ENCODE assay signal across 8 mouse cellular contexts in the genomic region with DNA sequence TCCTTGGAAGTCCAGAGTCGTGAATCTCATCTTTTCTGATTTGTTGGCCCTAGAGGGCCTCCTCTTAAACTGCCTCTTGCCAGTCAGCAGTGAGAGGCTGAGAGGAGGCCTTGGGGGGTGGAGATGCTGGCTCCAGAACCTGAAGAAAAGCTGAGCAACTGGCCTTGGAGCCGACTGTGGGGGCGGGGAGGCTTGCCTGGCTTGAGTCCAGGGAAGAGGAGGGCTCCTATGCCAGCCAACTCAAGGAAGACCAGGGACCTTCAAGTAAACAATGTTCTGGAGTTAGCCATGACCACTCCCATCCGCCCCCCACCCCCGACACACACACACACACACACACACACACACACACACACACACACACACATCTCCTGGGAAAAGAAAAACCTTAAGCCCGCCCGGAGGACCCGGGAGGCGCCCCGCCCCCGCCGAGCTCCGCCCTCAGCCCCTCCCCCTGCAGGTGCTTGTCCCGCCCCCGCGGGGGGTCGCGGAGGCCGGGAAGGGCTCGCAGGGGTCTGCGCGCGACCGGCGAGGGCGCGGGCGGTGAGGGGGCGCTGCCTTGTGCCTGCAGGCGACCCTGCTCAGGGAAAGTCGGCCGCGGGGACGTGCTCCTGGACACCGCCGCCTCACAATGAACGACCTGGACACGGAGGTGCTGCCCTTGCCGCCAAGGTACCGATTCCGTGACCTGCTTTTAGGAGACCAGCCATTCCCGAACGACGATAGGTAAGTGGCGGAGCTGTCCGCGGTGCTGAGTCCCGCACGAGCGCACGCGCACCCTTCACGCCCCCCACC. TPM values are rescaled to one million over a fixed set of nuclear protein-coding genes. Genes with fewer than 3 reads are reported as not detected.
DNase-seq lines count a peak whose midpoint lies in the region; ATAC-seq and TF ChIP-seq lines count a peak whose summit lies in the region.
"Had no signal": no experiment of that assay in that cellular context is flagged by ENCODE, and none has a peak within 500 bp of the region (broad histone marks: within the 10 kb centered on the region; RNA-seq: fewer than 3 reads in every experiment).

A gene (plus strand): TSS at position 398 of the 795 bp plus-strand sequence.

- no peak within 1 kb of the TSS for H3K27ac ChIP-seq in embryonic facial prominence, embryonic 14.5 days (replicated peaks; ENCODE audit: low read depth, low read length)
- H3K27ac ChIP-seq in hindbrain, embryonic 16.5 days (ENCODE audit: low read depth, low read length) = no peak within 1 kb of the TSS; the same call in 1 of the 2 replicates
- no peak within 1 kb of the TSS for H3K27ac ChIP-seq in midbrain, embryonic 12.5 days (replicated peaks)
- no peak within 1 kb of the TSS for H3K27ac ChIP-seq in testis, adult 2 months (ENCODE audit: control insufficient read depth, insufficient read depth, low read depth, low read length)

- peaks cover 11% of the 10 kb centered on the region for H3K4me1 ChIP-seq in embryonic facial prominence, embryonic 14.5 days (ENCODE audit: control insufficient read depth, insufficient read depth, low read length)
- peaks cover 27% of the 10 kb centered on the region for H3K4me1 ChIP-seq in hindbrain, embryonic 16.5 days (ENCODE audit: control insufficient read depth, insufficient read depth, low read depth, low read length)
- H3K4me1 ChIP-seq in midbrain, embryonic 12.5 days = peaks cover 21% of the 10 kb centered on the region
- peaks cover 27% of the 10 kb centered on the region for H3K4me1 ChIP-seq in testis, adult 2 months (ENCODE audit: control insufficient read depth, insufficient read depth, low read length)

- WGBS in embryonic facial prominence, embryonic 14.5 days = 2% methylated on average over 36 of the region's 53 CpGs
- WGBS in hindbrain, embryonic 16.5 days = under 1% methylated on average over 41 of the region's 53 CpGs
- WGBS in midbrain, embryonic 12.5 days = under 1% methylated on average over 48 of the region's 53 CpGs

- H3K4me3 ChIP-seq in embryonic facial prominence, embryonic 14.5 days (ENCODE audit: low read depth, low read length) = peak within 1 kb of the TSS; percentile 41
- peak within 1 kb of the TSS; percentile 59 for H3K4me3 ChIP-seq in hindbrain, embryonic 16.5 days (ENCODE audit: low read length)
- peak within 1 kb of the TSS; percentile 58 for H3K4me3 ChIP-seq in midbrain, embryonic 12.5 days
- peak within 1 kb of the TSS; percentile 80 for H3K4me3 ChIP-seq in testis, adult 2 months (ENCODE audit: control insufficient read depth, low read depth, low read length)
- H3K4me3 ChIP-seq: erythroblast, embryonic 14.5 days had no signal

- TF ChIP-seq POLR2A in testis, adult 2 months (IDR thresholded peaks at IDR 0.05; ENCODE audit: control insufficient read depth, low read depth, low read length) = no peak

- peak; percentile 24; the same call in 1 of the 2 replicates for ATAC-seq in embryonic facial prominence, embryonic 14.5 days (ENCODE audit: low read depth)
- ATAC-seq in hindbrain, embryonic 16.5 days = peak; percentile 47; the same call in 1 of the 2 replicates
- peak; percentile 41; the same call in 1 of the 2 replicates for ATAC-seq in midbrain, embryonic 12.5 days (ENCODE audit: low FRiP score, low read depth)

- H3K9me3 ChIP-seq in embryonic facial prominence, embryonic 14.5 days (ENCODE audit: control insufficient read depth, low read length) = no peaks in the 10 kb centered on the region
- H3K9me3 ChIP-seq in hindbrain, embryonic 16.5 days (ENCODE audit: control insufficient read depth, low read length) = no peaks in the 10 kb centered on the region
- H3K9me3 ChIP-seq in midbrain, embryonic 12.5 days = no peaks in the 10 kb centered on the region

- H3K4me2 ChIP-seq in embryonic facial prominence, embryonic 14.5 days (ENCODE audit: low read depth, low read length) = peak within 1 kb of the TSS; percentile 90
- H3K4me2 ChIP-seq in hindbrain, embryonic 16.5 days (ENCODE audit: low read length) = peak within 1 kb of the TSS; percentile 97
- H3K4me2 ChIP-seq in midbrain, embryonic 12.5 days (replicated peaks) = peak within 1 kb of the TSS; percentile 99

- 0 out of 2 replicates have a peak within 1 kb of the TSS, but pooled peaks have one; percentile 42 for H3K9ac ChIP-seq in embryonic facial prominence, embryonic 14.5 days (ENCODE audit: low read depth, low read length)
- peak within 1 kb of the TSS; percentile 65 for H3K9ac ChIP-seq in hindbrain, embryonic 16.5 days (ENCODE audit: low read depth, low read length)
- H3K9ac ChIP-seq in midbrain, embryonic 12.5 days (replicated peaks) = peak within 1 kb of the TSS; percentile 62

- no peaks in the 10 kb centered on the region for H3K36me3 ChIP-seq in embryonic facial prominence, embryonic 14.5 days (ENCODE audit: control insufficient read depth, insufficient read depth, low read length)
- no peaks in the 10 kb centered on the region for H3K36me3 ChIP-seq in hindbrain, embryonic 16.5 days (ENCODE audit: control insufficient read depth, insufficient read depth, low read length)
- no peaks in the 10 kb centered on the region for H3K36me3 ChIP-seq in midbrain, embryonic 12.5 days
- no peaks in the 10 kb centered on the region for H3K36me3 ChIP-seq in testis, adult 2 months (ENCODE audit: control insufficient read depth, insufficient read depth, low read length)

- H3K27me3 ChIP-seq in embryonic facial prominence, embryonic 14.5 days (replicated peaks; ENCODE audit: control insufficient read depth, insufficient read depth, low read length) = peaks cover 21% of the 10 kb centered on the region
- no peaks in the 10 kb centered on the region for H3K27me3 ChIP-seq in hindbrain, embryonic 16.5 days (replicated peaks; ENCODE audit: control insufficient read depth, insufficient read depth, low read length)
- peaks cover 66% of the 10 kb centered on the region for H3K27me3 ChIP-seq in midbrain, embryonic 12.5 days
- H3K27me3 ChIP-seq in testis, adult 2 months (ENCODE audit: control insufficient read depth, insufficient read depth, low read length) = no peaks in the 10 kb centered on the region

- no peak for TF ChIP-seq CTCF in testis, adult 2 months (IDR thresholded peaks at IDR 0.05; ENCODE audit: control insufficient read depth, insufficient read depth, insufficient replicate concordance, low read depth, low read length)

- intact Hi-C loops in left cerebral cortex, postnatal 36 days (cut with DNase I) = loop anchor here (2.0 kb wide), 2 partner anchors 27 to 119 kb away; a partner anchor contains a TSS

- DNase-seq in Muller cell, postnatal 12 days (ENCODE audit: inconsistent ontology term) = peak; percentile 46
- DNase-seq in adrenal gland, adult 2 months = peak; percentile 73
- DNase-seq in embryonic facial prominence, embryonic 14.5 days (ENCODE audit: low spot score) = peak; percentile 39
- DNase-seq in left cerebral cortex, postnatal 36 days (ENCODE audit: low spot score in 2 of 2) = peak in 1 of 2 experiments; percentile 49

RNA-seq across cellular contexts. Expression of the gene that starts here (rescaled TPM):
- total RNA-seq in adrenal gland, adult 2 months (2021) = 1 to 10 TPM; 1.9 to 2.9 TPM
- polyA plus RNA-seq in adrenal gland, adult 2 months (2012; rRNA removed) = 11.8 and 21.4 TPM in 2 replicates
- 0.47 and 0.83 TPM in 2 replicates for polyA plus RNA-seq in embryonic facial prominence, embryonic 14.5 days (2014; fragmentation: Nextera tagmentation; extraction: Ambion mirVana)
- polyA plus RNA-seq in hindbrain, embryonic 16.5 days (2015; fragmentation: Nextera tagmentation; extraction: Ambion mirVana) = 21.2 and 27.4 TPM in 2 replicates
- 100 to 1,000 TPM; 100 to 155 TPM for total RNA-seq in left cerebral cortex, postnatal 36 days (2021)
- polyA plus RNA-seq in midbrain, embryonic 12.5 days (2016; fragmentation: Nextera tagmentation; extraction: Ambion mirVana) = 2.4 TPM in 2 replicates
- polyA plus RNA-seq in testis, adult 2 months (2012; rRNA removed) = 6.8 and 7.8 TPM in 2 replicates
- polyA plus RNA-seq: erythroblast, embryonic 14.5 days had no signal

Comparison
In these comparisons a context has a peak if more than half of its experiments do, and no peak if none do; other contexts are left out.
1. RNA of the gene that starts here (total RNA-seq): 100 to 155 TPM in left cerebral cortex, postnatal 36 days; 1.9 to 2.9 TPM in adrenal gland, adult 2 months; every median in the first group is over 10 times any median in the second.
2. Peak in DNase-seq, ATAC-seq, H3K4me3 ChIP-seq, H3K9ac ChIP-seq and H3K4me2 ChIP-seq in embryonic facial prominence, embryonic 14.5 days; RNA of the gene not detected or under 1 TPM.
3. Peak in every context shown above with its lines, with median percentiles within 50 percentile points of each other: ATAC-seq, H3K4me2 ChIP-seq, H3K4me3 ChIP-seq and H3K9ac ChIP-seq.